Mouse (Mus musculus): ENCODE results near the gene Skil. TPM values are rescaled to one million over a fixed set of nuclear protein-coding genes. Genes with fewer than 3 reads are reported as not detected.
A peak's percentile ranks its signal among the peaks of the same experiment; 100 is the strongest.

Skil gene
- polyA plus RNA-seq, 1 experiment from 2014 or later, result 34.4 TPM

DNA sequence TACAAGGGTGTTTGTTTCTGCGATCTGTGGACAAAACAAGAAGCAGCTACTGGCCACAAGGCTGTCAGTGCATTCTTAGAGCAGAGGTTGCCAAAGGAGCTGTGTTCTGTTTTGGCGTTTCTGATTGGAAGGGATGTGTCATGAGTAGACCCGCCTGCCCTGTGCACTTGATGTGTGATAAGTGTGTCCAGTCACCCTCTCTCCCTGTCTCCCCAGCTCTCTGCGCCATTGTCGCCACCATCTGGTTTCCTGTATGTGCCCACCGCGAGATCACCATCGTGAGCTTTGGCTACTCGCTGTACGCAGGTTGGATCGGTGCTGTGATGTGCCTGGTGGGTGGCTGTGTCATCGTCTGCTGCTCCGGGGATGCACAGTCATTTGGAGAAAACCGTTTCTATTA, 68.0 kb downstream of the Skil start:
- no peak overlapping the region for H3K4me3 ChIP-seq
- H3K4me1 ChIP-seq (replicated peaks), result peaks cover 7% of the 10 kb centered on the region; the same call in 1 of the 2 replicates
- ATAC-seq (ENCODE audit: low FRiP score), result no peak
- no peaks in the 10 kb centered on the region for H3K27me3 ChIP-seq
- H3K36me3 ChIP-seq, result no peaks in the 10 kb centered on the region
- H3K9me3 ChIP-seq, result no peaks in the 10 kb centered on the region
- no peak overlapping the region for H3K27ac ChIP-seq
- H3K4me2 ChIP-seq, result no peak overlapping the region
- H3K9ac ChIP-seq, result no peak overlapping the region
- 95% methylated on average over 14 of the region's 14 CpGs for WGBS

DNA sequence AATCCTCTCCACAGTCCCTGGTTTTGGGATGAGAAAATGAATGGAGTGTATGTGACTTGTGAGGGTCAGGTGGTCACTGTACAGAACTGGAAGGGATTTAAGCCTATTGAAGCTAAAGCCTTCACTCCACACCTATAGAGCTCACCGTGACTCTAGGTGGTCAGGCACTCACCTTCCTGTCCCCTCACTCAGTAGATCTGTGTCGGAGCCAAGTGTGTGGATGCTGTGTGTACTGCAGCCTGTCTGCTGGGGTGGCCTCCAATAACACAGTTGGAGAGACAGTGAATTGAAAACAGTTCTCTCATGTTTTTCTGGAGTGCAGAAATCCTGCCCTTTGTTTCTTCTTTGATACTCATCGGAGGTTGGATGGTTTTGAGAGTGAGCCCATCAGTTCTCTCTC, 70.9 kb downstream of the Skil start:
- H3K4me3 ChIP-seq, result no peak overlapping the region
- no peaks in the 10 kb centered on the region for H3K9me3 ChIP-seq
- 52% methylated on average over 3 of the region's 3 CpGs for WGBS
- no peak overlapping the region for H3K27ac ChIP-seq
- H3K27me3 ChIP-seq, result no peaks in the 10 kb centered on the region
- peak; percentile 59; the same call in 1 of the 2 replicates for ATAC-seq (ENCODE audit: low FRiP score)
- H3K4me2 ChIP-seq, result no peak overlapping the region
- H3K9ac ChIP-seq, result no peak overlapping the region
- H3K36me3 ChIP-seq, result no peaks in the 10 kb centered on the region
- H3K4me1 ChIP-seq (replicated peaks), result peaks cover 7% of the 10 kb centered on the region; the same call in 1 of the 2 replicates

DNA sequence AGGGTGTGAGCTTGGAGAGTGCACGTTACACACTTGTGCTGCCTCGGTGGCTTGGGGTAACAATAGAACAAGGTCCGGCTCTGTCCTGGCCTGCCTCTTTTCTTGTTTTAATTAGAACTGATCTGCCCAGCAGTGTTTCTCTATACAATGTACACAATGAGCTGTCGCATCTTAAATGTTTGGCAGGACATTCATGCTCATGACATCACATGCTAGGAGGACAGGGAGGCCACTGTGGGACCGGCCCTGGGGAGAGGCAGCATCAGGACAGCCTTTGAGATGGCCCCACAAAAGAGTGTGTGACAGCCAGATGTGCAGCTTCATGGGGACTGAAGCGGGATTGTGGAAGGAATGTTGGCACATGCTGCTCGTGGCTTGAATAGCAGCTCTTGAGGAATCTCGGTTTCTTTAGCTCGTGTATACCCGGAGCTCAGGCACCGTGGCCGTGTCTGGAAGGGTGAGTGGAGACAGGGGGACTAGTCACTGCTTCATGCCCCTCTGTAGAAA, 71.6 kb downstream of the Skil start:
- Histone ChIP-seq H3K4me1 (replicated peaks) (peaks cover 7% of the 10 kb centered on the region; the same call in 1 of the 2 replicates), H3K9ac (no peak overlapping the region), H3K27ac (no peak overlapping the region), H3K4me2 (0 out of 2 replicates have a peak overlapping the region, but pooled peaks have one; percentile 8), H3K36me3 (no peaks in the 10 kb centered on the region), H3K27me3 (no peaks in the 10 kb centered on the region), H3K9me3 (no peaks in the 10 kb centered on the region), H3K4me3 (no peak overlapping the region)
- WGBS, result 26% methylated on average over 12 of the region's 12 CpGs
- peak; percentile 83 for ATAC-seq (ENCODE audit: low FRiP score)

Other genes with a start within 250 kb of the Skil start
- gene Gpr160, start 239.1 kb upstream of the Skil start, polyA plus RNA-seq (2015; fragmentation: Nextera tagmentation; extraction: Ambion mirVana), result 1.1 and 1.8 TPM in 2 replicates
- gene Phc3, start 125.6 kb upstream of the Skil start, polyA plus RNA-seq (2015; fragmentation: Nextera tagmentation; extraction: Ambion mirVana), result 7.5 and 8.1 TPM in 2 replicates
- 23.9 and 24.7 TPM in 2 replicates for gene Prkci, start 99.3 kb upstream of the Skil start, polyA plus RNA-seq (2015; fragmentation: Nextera tagmentation; extraction: Ambion mirVana)
- gene Cldn11, start 54.9 kb downstream of the Skil start, polyA plus RNA-seq (2015; fragmentation: Nextera tagmentation; extraction: Ambion mirVana), result 52.1 and 53.9 TPM in 2 replicates
- gene Slc7a14, start 215.3 kb downstream of the Skil start, polyA plus RNA-seq (2015; fragmentation: Nextera tagmentation; extraction: Ambion mirVana), result 3.8 and 4.8 TPM in 2 replicates

Data from hindbrain, embryonic 13.5 days (tissue).